Mouse (Mus musculus) lung, postnatal 0 days (tissue): ENCODE results near the gene Smyd1.

Experiments
- CTCF ChIP-seq: IDR thresholded peaks from 2 replicates; pipeline ENCODE4 v1.5.1; 2016; ENCODE audit warnings: antibody characterized with exemption, mild to moderate bottlenecking
- EP300 ChIP-seq: IDR thresholded peaks from 2 replicates; pipeline ENCODE4 v1.6.1; 2016; ENCODE audit warnings: antibody characterized with exemption, mild to moderate bottlenecking, control low read depth

- peak; percentile 18; the same call in 1 of the 2 replicates for TF ChIP-seq CTCF
- TF ChIP-seq EP300, result no peak
Observed at GRCm38 (mm10) chr6:71279418-71279817, 42.6 kb downstream of the Smyd1 start.
